Mouse (Mus musculus) liver, adult 2 months (tissue): ENCODE measurements around the gene Agap1. TPM values are rescaled to one million over a fixed set of nuclear protein-coding genes. Genes with fewer than 3 reads are reported as not detected.
A peak's percentile ranks its signal among the peaks of the same experiment; 100 is the strongest.

Experiments
- DNase-seq: peaks from one replicate; pipeline ENCODE4 v3.0.0-alpha.2; 2011; ENCODE audit warnings: low read depth, low spot score; ENCODE audit errors: extremely low read depth
- H3K27ac ChIP-seq: fragments of 200-500 bp; replicated peaks from 2 replicates; pipeline ENCODE4 v1.5.1; 2012; ENCODE audit warnings: low read depth, mild to moderate bottlenecking, control low read depth, inconsistent platforms, low read length; ENCODE audit not compliant: insufficient read depth
- H3K27me3 ChIP-seq: fragments of 200-500 bp; 2 replicates; pipeline ENCODE4 v1.6.1; 2012; ENCODE audit warnings: mild to moderate bottlenecking, moderate library complexity, low read length, inconsistent platforms; ENCODE audit not compliant: control insufficient read depth, insufficient read depth
- H3K36me3 ChIP-seq: fragments of 200-500 bp; 2 replicates; pipeline ENCODE4 v1.6.1; 2012; ENCODE audit warnings: low read length, inconsistent platforms; ENCODE audit not compliant: control insufficient read depth, insufficient read depth
- H3K4me1 ChIP-seq: fragments of 200-500 bp; 2 replicates; pipeline ENCODE4 v1.6.1; 2011; ENCODE audit warnings: low read length; ENCODE audit not compliant: control insufficient read depth, insufficient read depth
- H3K4me3 ChIP-seq: fragments of 200-500 bp; 2 replicates; pipeline ENCODE4 v1.5.1; 2011; ENCODE audit warnings: low read depth, mild to moderate bottlenecking, control low read depth, low read length, moderate library complexity; ENCODE audit not compliant: insufficient read depth
- H3K79me2 ChIP-seq: fragments of 200-500 bp; 2 replicates; pipeline ENCODE4 v1.6.1; 2012; ENCODE audit warnings: inconsistent platforms, mild to moderate bottlenecking, low read length, moderate library complexity; ENCODE audit not compliant: control insufficient read depth, insufficient read depth
- H3K9ac ChIP-seq: fragments of 200-500 bp; 2 replicates; pipeline ENCODE4 v1.6.1; 2012; ENCODE audit warnings: low read depth, mild to moderate bottlenecking, control low read depth, inconsistent platforms, low read length
- CTCF ChIP-seq: fragments of 200-500 bp; IDR thresholded peaks from 2 replicates; pipeline ENCODE4 v1.5.1; 2011; ENCODE audit warnings: low read depth, low read length, control low read depth
- POLR2A ChIP-seq: fragments of 200-500 bp; IDR thresholded peaks from 2 replicates; pipeline ENCODE4 v1.6.1; 2011; ENCODE audit warnings: low read length, control low read depth; ENCODE audit not compliant: insufficient read depth; ENCODE audit errors: extremely low read depth
- WGBS: fragments of 180-500 bp; shearing (Covaris S2); methylation state at CpG from one replicate; pipeline ENCODE4 v1.1.7; 2018; 5-methylcytosine and 5-hydroxymethylcytosine counted together
- polyA plus RNA-seq: library from polyadenylated mRNA; depleted of rRNA; stranded (reverse); fragments of >200 nt; gene quantifications from 2 replicates; pipeline ENCODE4 v1.2.3, GENCODE M21; 2012
- total RNA-seq: library from RNA; depleted of rRNA; stranded (reverse); fragments of >200 nt; gene quantifications from 2 replicates; pipeline ENCODE4 v1.2.3, GENCODE M21; 2014

The Agap1 gene
- total and polyA plus RNA-seq, 2 experiments: 3.4 to 3.5 TPM

DNA sequence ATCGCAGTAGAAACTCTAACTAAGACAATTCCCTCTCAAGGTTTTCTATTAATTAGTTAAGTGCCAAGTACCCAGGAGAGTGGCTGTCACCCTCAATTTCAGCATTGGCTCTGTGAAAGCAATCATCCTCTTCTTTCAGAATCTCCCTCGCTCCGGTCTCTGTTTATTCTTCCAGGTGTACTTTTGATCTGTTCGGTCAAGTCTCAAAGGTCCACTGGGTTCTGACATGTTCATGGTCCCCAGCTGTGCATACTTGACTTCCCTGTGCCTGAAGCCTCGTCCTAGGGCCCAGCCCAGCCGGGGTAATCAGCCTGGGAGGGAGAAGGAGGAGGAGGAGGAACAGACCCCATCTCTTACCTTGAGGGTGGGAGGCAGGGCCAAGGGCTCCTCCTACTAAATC lies 464.6 kb downstream of the Agap1 start:
- Histone ChIP-seq H3K36me3 (no peaks in the 10 kb centered on the region), H3K4me3 (no peak overlapping the region), H3K27me3 (peaks cover 8% of the 10 kb centered on the region; the same call in 1 of the 2 replicates), H3K9ac (no peak overlapping the region), H3K27ac (no peak overlapping the region), H3K79me2 (no peaks in the 10 kb centered on the region), H3K4me1 (peaks cover 7% of the 10 kb centered on the region)
- TF ChIP-seq POLR2A (no peak), CTCF (no peak)
- WGBS: 36% methylated on average over 6 of the region's 6 CpGs
- DNase-seq: peak; percentile 83

GRCm38 (mm10) chr1:89921806-89922205 lies 467.2 kb downstream of the Agap1 start:
- no peak for DNase-seq
- no peak overlapping the region for H3K4me3 ChIP-seq
- 6% methylated on average over 10 of the region's 10 CpGs for WGBS
- no peak overlapping the region for H3K9ac ChIP-seq
- peaks cover 7% of the 10 kb centered on the region for H3K4me1 ChIP-seq
- no peaks in the 10 kb centered on the region for H3K36me3 ChIP-seq
- peaks cover 14% of the 10 kb centered on the region for H3K27me3 ChIP-seq
- no peak overlapping the region for H3K27ac ChIP-seq
- TF ChIP-seq CTCF (no peak), POLR2A (no peak)
- no peaks in the 10 kb centered on the region for H3K79me2 ChIP-seq

DNA sequence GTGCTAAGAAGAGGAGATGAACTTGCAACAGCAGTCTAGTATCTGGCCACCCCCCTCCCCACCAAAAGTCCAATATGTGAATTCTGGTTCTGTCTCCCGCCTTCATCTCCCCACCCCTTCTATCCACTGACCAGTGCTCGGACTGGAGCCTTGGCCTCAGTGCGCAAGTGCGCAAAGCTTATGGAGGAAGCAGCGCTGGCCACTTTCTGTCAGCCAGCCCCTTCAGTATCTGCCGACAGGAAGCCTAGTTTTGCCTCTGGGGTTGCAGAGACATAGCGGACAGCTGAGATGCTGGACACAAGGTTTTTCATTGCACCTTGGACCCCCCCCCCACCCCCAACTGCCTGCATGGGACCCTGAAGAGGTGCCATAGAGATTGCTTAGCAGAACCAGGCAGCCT lies 467.7 kb downstream of the Agap1 start:
- Histone ChIP-seq H3K36me3 (no peaks in the 10 kb centered on the region), H3K9ac (no peak overlapping the region), H3K4me3 (no peak overlapping the region), H3K27me3 (peaks cover 16% of the 10 kb centered on the region), H3K27ac (no peak overlapping the region), H3K4me1 (peaks cover 7% of the 10 kb centered on the region), H3K79me2 (no peaks in the 10 kb centered on the region)
- WGBS: 9% methylated on average over 7 of the region's 7 CpGs
- no peak for DNase-seq
- no peak for TF ChIP-seq CTCF
- no peak for TF ChIP-seq POLR2A

GRCm38 (mm10) chr1:89922883-89923641 lies 468.5 kb downstream of the Agap1 start:
- H3K9ac ChIP-seq: no peak overlapping the region
- no peak overlapping the region for H3K27ac ChIP-seq
- peaks cover 7% of the 10 kb centered on the region for H3K4me1 ChIP-seq
- H3K4me3 ChIP-seq: no peak overlapping the region
- TF ChIP-seq POLR2A (no peak), CTCF (no peak)
- WGBS: 6% methylated on average over 40 of the region's 41 CpGs
- no peaks in the 10 kb centered on the region for H3K79me2 ChIP-seq
- H3K36me3 ChIP-seq: no peaks in the 10 kb centered on the region
- H3K27me3 ChIP-seq: peaks cover 17% of the 10 kb centered on the region
- DNase-seq: no peak

GRCm38 (mm10) chr1:89923642-89924020 lies 469.0 kb downstream of the Agap1 start:
- Histone ChIP-seq H3K4me3 (no peak overlapping the region), H3K36me3 (no peaks in the 10 kb centered on the region), H3K9ac (no peak overlapping the region), H3K27ac (no peak overlapping the region), H3K27me3 (peaks cover 17% of the 10 kb centered on the region), H3K79me2 (no peaks in the 10 kb centered on the region), H3K4me1 (peaks cover 7% of the 10 kb centered on the region)
- no peak for DNase-seq
- WGBS: 17% methylated on average over 14 of the region's 14 CpGs
- TF ChIP-seq POLR2A (no peak), CTCF (no peak)

DNA sequence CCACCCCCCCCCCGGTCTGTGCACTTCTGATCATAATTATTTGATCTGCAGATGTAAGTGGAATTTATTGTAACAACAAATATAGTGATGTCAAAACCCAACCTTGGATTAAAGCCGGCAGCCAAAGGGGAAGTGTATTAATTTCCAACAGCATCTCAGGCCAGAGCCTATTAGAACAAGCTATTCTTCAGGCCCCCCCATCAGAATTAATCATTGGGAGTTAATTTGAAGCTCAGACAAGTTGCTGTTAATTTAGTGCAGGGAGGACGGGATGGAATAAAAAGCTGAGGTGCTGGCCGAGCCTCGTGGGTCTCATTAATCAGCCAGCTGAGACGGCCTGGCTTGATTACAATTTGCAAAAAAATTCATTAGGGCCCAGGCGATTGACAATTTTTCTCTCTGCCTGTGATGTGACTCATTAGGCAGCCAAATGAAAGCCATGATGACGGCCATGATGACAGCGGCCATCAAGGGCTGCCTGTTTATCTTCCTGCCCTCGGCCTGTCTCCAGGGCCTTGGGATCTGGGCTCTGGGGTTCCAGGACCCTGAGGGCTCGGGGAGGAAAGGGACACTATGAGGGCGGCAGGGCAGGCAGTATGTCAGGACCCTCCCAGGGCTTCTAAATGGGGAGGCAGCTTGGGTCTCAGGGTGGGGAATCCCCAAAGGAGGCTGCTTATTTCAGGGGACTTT lies 471.0 kb downstream of the Agap1 start:
- no peak for DNase-seq
- Histone ChIP-seq H3K9ac (no peak overlapping the region), H3K4me1 (no peaks in the 10 kb centered on the region), H3K27me3 (peaks cover 29% of the 10 kb centered on the region), H3K79me2 (no peaks in the 10 kb centered on the region), H3K36me3 (no peaks in the 10 kb centered on the region), H3K4me3 (no peak overlapping the region), H3K27ac (no peak overlapping the region)
- TF ChIP-seq POLR2A (no peak), CTCF (no peak)
- WGBS: 53% methylated on average over 12 of the region's 12 CpGs
